Mouse (Mus musculus) neural tube, embryonic 10.5 days (tissue): Measurements from ENCODE around the gene Schip1.

Source experiments
- DNase-seq: peaks from one replicate; pipeline ENCODE4 v3.0.0-alpha.2; 2017; ENCODE audit warnings: low spot score; ENCODE audit errors: extremely low spot score

Schip1 gene

DNA sequence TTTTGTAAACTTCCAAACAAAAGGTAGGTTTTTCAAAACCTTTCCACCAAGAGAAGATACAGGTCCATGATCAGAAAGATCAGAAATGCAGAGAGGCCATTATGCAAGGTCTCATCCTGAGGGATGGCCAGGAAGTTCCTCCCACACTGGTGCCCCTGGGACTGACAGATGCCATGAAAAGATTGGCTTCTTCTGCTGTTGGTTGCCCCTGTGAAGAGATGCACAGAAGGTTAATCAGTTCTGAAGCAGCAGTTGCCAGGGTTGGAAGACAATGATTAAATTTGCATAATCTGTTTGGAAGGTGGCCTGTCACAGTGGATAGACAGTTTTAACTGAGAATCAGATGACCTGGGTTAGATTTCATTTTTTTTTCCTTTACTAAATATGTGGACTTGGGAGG is 319.1 kb downstream of the Schip1 start:
- no peak for DNase-seq

GRCm38 (mm10) chr3:68385544-68385943 is 320.9 kb downstream of the Schip1 start:
- DNase-seq, result no peak

GRCm38 (mm10) chr3:68388023-68388422 is 323.4 kb downstream of the Schip1 start:
- no peak for DNase-seq

DNA sequence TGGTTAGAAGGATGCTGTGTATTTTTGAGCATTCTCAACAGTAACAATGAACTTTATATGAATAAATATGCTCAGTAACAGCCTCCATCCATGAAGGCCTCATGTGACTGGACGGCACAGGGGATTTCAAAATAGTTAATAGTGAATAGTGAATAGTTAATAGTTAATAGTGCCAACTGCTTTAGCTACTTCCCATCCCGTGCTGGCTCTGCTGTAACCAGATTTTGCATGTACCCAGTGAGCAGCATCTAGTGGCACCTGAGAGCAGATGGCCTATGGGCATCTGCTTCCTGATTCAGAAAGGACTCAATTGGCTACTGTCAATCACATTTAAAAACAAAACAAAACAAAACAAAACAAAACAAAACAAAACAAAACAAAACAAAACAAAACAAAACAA is 329.0 kb downstream of the Schip1 start:
- DNase-seq, result no peak

DNA sequence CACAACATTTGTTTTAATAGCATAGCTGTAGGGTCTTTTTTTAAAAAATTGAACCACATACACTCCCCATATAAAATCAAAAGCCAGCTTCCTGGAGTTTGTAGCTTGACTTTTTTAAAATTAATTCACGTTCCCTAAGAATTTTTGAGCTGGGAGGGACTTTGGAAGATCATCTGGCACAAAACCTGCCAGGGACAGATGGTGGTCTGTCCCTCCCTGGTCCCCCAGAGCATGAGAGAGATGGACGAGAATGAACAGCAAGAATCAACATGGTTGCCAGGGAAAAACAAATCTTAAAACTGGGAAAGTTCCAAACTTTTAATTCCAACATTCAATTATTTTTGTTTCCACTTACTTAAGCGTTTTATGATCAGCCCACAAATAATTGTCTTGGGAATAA is 334.1 kb downstream of the Schip1 start:
- DNase-seq, result no peak

- DNase-seq, result no peak
Observed at GRCm38 (mm10) chr3:68400121-68400520, 335.5 kb downstream of the Schip1 start.

DNA sequence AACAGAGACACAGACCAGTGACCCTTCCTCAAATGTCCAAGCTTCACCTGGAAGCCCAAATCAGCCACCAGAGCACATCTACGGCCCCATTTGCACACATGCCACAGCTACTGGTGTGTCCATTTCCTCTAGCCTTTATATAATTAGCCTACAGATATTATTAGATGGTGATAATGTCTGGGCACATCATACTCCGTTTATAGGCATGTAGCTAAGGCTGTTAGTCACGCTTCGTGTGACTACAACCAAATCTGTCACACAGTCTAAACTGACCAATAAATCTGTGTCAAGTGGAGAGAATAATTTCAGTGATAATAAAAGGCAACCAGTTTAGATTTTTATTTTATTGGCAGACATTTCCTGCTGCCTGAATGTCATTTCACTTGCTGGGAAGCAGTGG is 338.7 kb downstream of the Schip1 start:
- no peak for DNase-seq

DNA sequence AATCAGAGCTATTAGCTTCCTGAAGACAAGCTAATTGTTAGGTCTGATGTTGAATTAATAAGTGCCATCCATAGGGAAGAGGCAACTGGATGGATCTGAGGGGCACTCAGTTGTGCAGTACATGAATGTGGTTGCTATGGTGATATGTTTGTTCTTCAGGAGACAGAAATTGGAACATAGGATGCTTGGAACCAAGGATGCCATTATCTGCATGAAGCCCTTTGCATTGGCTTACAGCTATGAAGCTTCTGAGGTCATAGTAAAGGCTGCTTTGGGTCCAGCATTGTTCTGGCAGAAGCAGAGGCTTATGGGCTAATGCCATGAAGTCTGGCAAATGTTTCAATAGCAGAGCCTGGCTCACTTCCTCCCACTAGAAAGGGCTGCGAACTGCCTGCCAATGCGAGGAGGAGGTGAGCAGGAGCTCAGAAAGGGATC is 339.2 kb downstream of the Schip1 start:
- no peak for DNase-seq

- DNase-seq, result no peak
Observed at GRCm38 (mm10) chr3:68405724-68406123, 341.1 kb downstream of the Schip1 start.

GRCm38 (mm10) chr3:68412262-68412661 is 347.7 kb downstream of the Schip1 start:
- DNase-seq, result no peak

DNA sequence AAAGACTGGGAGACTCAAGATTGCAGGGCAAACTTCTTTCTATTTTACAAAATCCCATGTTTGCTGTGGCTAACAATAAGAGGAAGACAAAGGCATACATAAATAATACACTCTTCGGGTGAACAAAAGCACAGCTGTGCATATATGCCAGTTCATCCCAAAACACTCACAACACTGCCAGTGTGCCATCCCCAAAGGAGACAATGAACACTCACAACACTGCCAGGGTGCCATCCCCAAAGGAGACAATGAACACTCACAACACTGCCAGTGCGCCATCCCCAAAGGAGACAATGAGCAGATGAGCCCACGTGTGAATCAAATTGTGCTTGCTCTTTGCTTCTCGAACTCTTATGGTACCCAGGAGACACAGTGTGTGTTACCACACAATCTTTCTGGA is 355.2 kb downstream of the Schip1 start:
- DNase-seq, result no peak

DNA sequence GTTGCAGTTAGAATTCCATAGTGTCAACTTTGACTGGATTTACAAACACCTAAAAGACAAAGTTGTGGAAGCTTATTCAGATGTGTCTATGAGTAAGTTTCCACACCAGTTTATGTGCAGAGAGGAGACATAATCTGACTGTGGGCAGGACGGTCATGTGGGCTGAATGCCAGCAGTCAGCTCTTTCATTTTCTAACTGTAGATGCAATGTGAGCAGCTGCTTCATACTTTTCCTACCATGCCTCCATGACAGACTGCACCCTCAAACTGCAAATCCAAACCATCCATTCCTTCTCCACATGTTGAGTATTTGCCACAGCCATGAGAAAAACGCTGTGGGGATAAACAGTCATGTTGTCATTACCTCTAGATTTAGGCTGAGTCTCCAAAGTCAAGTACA is 356.3 kb downstream of the Schip1 start:
- DNase-seq, result no peak

DNA sequence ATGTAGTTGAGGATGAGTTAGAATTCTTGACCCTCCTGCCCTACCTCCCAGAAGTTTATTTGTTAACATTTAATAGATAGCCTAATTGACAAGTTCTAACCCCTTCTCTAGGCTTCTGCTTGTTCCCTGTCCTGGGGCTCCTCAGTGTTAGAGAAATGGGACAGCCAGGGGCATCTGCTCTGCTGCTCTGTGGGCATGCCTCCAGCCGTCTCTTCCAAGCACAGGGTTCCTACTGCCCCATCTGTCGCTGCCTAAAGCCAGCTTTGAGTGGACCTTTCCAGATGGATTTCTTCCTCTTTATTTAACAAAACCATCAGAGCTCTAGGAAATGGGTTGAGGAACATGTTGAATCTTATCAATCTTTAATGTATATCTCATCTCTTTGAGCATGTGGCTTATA is 357.2 kb downstream of the Schip1 start:
- no peak for DNase-seq

DNA sequence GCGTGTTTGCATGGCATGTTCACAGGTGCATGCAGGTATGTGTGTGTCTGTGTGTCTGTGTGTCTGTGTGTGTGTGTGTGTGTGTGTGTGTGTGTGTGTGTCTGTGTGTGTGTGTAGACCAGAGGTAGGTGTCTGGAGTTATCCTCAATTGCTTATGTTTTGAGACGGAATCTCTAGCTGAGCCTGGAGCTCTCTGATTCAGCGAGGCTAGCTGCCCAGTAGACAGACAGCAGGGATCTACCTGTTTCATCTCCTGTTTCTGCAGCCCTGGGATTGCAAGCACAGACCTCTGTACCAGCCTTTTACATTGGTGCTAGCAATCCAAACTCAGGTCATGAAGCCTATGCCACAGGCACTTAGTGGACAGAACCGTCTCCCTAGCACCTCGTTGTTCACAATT is 363.5 kb downstream of the Schip1 start:
- no peak for DNase-seq

DNA sequence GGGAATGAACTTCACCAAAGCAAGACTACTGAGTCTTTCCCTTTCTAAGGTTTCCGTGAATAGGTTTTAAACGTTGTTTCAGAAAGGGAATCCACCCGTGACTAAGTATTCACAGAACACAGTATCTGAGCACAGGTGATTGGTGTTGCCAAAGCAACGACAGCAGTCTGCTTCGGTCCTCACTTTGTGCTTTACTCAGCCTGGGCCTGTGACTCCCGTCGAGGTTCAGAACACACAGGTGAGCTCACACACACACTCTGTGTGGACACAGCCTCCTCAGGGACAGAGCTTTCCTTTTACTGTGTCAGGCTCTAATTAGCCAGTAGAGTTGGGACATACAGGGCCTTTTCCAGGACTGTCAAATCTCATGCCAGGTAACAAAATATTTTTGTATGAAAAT is 369.8 kb downstream of the Schip1 start:
- DNase-seq, result no peak

DNA sequence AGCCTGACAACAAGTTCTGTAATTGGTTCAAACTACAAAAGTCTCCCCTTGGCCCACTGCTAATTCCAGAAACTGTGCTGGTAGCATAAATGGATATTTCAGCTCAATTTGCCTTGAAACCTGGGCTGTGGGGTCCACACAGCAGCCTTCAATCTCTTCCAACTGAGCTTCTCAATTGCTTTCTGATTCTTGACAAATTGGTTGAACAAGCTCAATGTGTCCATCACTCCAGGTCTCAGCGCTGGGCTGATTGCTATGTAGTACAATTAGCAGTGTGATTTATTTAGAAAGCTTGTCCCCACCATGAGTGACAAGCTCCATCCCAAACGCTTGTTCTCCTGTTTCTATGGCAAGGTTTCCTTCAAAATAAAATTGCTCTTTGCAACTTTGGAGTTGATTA is 370.3 kb downstream of the Schip1 start:
- no peak for DNase-seq

- no peak for DNase-seq
Observed at GRCm38 (mm10) chr3:68448480-68448879, 383.9 kb downstream of the Schip1 start.

- DNase-seq, result no peak
Observed at GRCm38 (mm10) chr3:68451634-68452033, 387.0 kb downstream of the Schip1 start.

DNA sequence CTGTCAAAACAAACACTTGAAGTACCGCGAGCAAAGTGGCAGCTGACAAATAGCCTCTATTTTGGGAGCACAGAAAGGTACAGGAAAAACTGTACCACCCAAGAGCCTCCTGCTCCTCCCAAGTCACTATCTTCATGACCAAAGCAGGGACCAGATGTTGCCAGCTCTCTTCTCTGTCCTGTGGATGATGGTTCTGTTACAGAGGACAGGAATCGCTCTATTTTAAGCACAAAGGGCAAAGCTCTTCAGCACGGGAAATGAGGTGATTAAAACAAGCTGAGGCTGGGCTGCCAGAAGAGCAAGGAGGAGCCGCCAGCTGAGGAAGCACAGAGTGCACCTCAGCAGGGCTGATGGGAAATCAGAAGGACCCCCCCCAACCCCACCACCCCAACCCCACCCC is 388.7 kb downstream of the Schip1 start:
- peak; percentile 22 for DNase-seq

DNA sequence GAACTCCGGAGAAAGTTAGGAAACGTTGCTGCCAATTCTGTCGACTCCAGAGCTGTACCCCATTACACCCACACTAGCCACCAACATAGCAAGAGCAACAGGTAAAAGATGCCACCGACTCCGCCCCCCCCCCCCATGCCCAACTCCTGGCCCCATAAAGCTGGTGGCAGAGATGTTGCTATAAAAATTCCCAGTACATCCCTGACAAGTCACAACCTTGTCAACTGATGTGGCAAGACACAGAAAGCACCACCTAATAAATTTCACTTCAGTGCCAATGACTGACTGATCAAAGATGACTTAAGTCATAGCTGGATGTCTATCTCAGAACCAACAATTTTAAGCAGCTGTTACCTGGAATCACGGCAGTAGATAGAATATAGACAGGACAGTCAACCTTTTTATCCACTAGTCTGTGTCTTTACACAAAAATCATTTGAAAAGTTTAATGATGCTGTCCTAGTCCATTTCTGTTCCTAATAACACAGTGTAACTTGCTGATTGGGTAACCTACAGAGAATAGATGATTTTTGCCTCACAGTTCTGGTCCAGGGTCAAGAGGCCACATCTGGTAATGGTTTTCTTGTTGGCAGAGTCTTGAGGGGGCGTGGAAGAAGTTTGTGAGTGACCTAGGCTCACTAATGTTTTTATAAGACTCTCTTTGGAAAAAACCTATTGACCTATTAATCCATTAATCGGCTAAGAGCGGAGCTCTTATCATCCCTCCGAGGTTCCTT is 389.3 kb downstream of the Schip1 start:
- peak; percentile 31 for DNase-seq

- no peak for DNase-seq
Observed at GRCm38 (mm10) chr3:68466643-68467042, 402.0 kb downstream of the Schip1 start.

- DNase-seq, result peak; percentile 63
Observed at GRCm38 (mm10) chr3:68467941-68468687, 403.5 kb downstream of the Schip1 start.

DNA sequence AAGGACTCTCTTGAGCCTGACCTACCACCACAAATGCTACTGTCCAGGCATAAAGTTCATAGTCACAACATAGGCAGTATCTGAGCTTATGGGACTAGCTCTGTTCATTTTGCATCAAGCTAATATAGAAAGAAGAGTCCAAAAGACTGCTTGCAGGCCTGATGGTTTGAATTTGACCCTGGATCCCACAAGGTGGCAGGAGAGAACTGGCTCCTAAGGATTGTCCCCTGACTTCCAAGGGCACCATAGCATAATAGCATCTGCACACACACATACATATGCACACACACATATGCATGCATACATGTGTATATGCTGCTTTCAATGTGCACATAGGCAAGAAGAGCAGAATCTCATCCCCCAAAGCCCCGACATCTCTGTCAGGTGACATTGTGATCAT is 405.0 kb downstream of the Schip1 start:
- no peak for DNase-seq
